Mouse (Mus musculus) hindbrain, postnatal 0 days (tissue): ENCODE measurements around the gene Iglon5. TPM values are rescaled to one million over a fixed set of nuclear protein-coding genes. Genes with fewer than 3 reads are reported as not detected.
A peak's percentile ranks its signal among the peaks of the same experiment; 100 is the strongest.

Experiments
- ATAC-seq: fragments of 200-750 bp; cut with Nextera tagmentation; 2 replicates; pipeline ENCODE4 v1.8.0; 2017; ENCODE audit warnings: mild to moderate bottlenecking, moderate TSS enrichment, moderate library complexity
- DNase-seq: peaks from one replicate; pipeline ENCODE4 v3.0.0-alpha.2; 2015; ENCODE audit warnings: low spot score
- H3K27ac ChIP-seq: fragments of 300-500 bp; sonication (generic); 2 replicates; pipeline ENCODE4 v1.5.1; 2014; ENCODE audit warnings: mild to moderate bottlenecking
- H3K27me3 ChIP-seq: fragments of 300-500 bp; sonication (generic); 2 replicates; pipeline ENCODE4 v1.6.1; 2014; ENCODE audit warnings: low read length, mixed read lengths; ENCODE audit not compliant: insufficient read depth
- H3K36me3 ChIP-seq: fragments of 300-500 bp; sonication (generic); 2 replicates; pipeline ENCODE4 v1.6.1; 2014; ENCODE audit warnings: low read length, mixed read lengths; ENCODE audit not compliant: insufficient read depth
- H3K4me1 ChIP-seq: fragments of 300-500 bp; sonication (generic); 2 replicates; pipeline ENCODE4 v1.6.1; 2014; ENCODE audit warnings: antibody characterized with exemption, low read length, mixed read lengths; ENCODE audit not compliant: insufficient read depth
- H3K4me2 ChIP-seq: fragments of 300-500 bp; sonication (generic); 2 replicates; pipeline ENCODE4 v1.6.1; 2014; ENCODE audit warnings: low read depth, mild to moderate bottlenecking, low read length, moderate library complexity, mixed read lengths
- H3K4me3 ChIP-seq: fragments of 300-500 bp; sonication (generic); 2 replicates; pipeline ENCODE4 v1.5.1; 2014; ENCODE audit warnings: low read length
- H3K9ac ChIP-seq: fragments of 300-500 bp; sonication (generic); replicated peaks from 2 replicates; pipeline ENCODE4 v1.6.1; 2014; ENCODE audit warnings: mild to moderate bottlenecking, low read length, moderate library complexity, mixed read lengths
- H3K9me3 ChIP-seq: fragments of 300-500 bp; sonication (generic); 2 replicates; pipeline ENCODE4 v1.6.1; 2016; ENCODE audit warnings: low read length, mixed read lengths
- CTCF ChIP-seq: IDR thresholded peaks from 2 replicates; pipeline ENCODE4 v1.5.1; 2016; ENCODE audit warnings: antibody characterized with exemption, control low read depth, low read depth
- WGBS: fragments of 180-500 bp; shearing (Covaris S2); extraction: QIAGEN DNeasy Blood & Tissue Kit; methylation state at CpG from one replicate; pipeline ENCODE4 v1.1.7; 2014; 5-methylcytosine and 5-hydroxymethylcytosine counted together
- polyA plus RNA-seq: library from polyadenylated mRNA; unstranded; fragments of >200 nt; fragmentation: Nextera tagmentation; extraction: Ambion mirVana; gene quantifications from 2 replicates; pipeline ENCODE4 v1.2.1, GENCODE M21; 2015
- total RNA-seq: library from RNA; depleted of rRNA; stranded (reverse); fragments of >200 nt; gene quantifications from 2 replicates; pipeline ENCODE4 v1.2.3, GENCODE M21; 2014

Iglon5 gene
- total and polyA plus RNA-seq, 2 experiments from 2014 or later: 8.6 to 69.9 TPM

DNA sequence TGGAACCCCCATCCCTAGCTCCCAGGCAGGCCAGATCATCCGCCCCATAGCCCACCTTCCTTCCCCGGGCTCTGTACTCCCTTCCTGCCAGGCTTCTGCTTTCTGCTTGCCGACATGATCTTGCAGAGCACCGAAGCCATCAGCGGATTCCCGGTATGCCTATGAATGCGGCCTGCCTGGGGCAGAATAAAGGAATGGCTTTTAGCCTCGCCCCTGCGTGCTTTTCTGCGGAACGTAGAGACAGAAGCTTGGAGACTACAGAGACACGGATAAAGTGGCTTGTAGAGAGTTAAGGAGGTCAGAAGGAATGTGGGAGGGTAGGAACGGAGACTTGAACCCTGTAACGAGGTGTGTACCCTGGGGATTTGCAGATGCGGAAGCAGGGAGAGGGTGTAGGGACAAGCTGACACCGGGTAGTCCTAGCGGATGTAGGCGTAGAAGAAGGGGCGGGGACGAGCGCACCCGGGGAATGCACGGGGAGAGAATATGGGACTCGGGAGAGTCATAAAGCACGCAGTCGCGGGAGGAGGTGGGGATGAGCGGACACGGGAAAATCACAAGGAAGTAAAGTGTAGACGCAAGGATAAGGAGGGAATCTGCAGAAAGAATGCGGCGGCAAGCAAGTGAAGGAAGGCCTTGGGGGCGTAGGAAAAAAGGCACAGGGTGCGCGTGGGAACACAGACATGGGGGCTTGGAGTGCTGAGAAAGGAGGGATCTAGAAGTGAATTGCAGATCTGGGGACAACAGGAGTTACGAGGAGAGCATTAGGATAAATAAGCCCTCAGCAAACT is 46.6 kb downstream of the Iglon5 start:
- H3K9ac ChIP-seq: peak overlapping the region; percentile 48
- no peaks in the 10 kb centered on the region for H3K36me3 ChIP-seq
- DNase-seq (peak; percentile 67), ATAC-seq (peak; percentile 84)
- H3K27ac ChIP-seq: peak overlapping the region; percentile 92
- H3K9me3 ChIP-seq: no peaks in the 10 kb centered on the region
- under 1% methylated on average over 36 of the region's 36 CpGs for WGBS
- H3K4me2 ChIP-seq: peak overlapping the region; percentile 89
- H3K27me3 ChIP-seq: no peaks in the 10 kb centered on the region
- H3K4me3 ChIP-seq: peak overlapping the region; percentile 49
- TF ChIP-seq CTCF: no peak
- peaks cover 15% of the 10 kb centered on the region; the same call in 1 of the 2 replicates for H3K4me1 ChIP-seq

GRCm38 (mm10) chr7:43442684-43443083 is 47.2 kb downstream of the Iglon5 start:
- Histone ChIP-seq H3K27ac (peak overlapping the region; percentile 92), H3K9ac (peak overlapping the region; percentile 48), H3K9me3 (no peaks in the 10 kb centered on the region), H3K4me2 (peak overlapping the region; percentile 89), H3K4me3 (peak overlapping the region; percentile 49), H3K36me3 (no peaks in the 10 kb centered on the region), H3K4me1 (peaks cover 15% of the 10 kb centered on the region; the same call in 1 of the 2 replicates), H3K27me3 (no peaks in the 10 kb centered on the region)
- no peak for ATAC-seq
- TF ChIP-seq CTCF: no peak
- 10% methylated on average over 9 of the region's 9 CpGs for WGBS
- peak; percentile 1 for DNase-seq

- Histone ChIP-seq H3K9ac (no peak overlapping the region), H3K4me2 (no peak overlapping the region), H3K4me1 (peaks cover 15% of the 10 kb centered on the region; the same call in 1 of the 2 replicates), H3K4me3 (no peak overlapping the region), H3K27ac (no peak overlapping the region), H3K36me3 (no peaks in the 10 kb centered on the region), H3K9me3 (no peaks in the 10 kb centered on the region), H3K27me3 (no peaks in the 10 kb centered on the region)
- no peak for ATAC-seq
- no peak for TF ChIP-seq CTCF
- 84% methylated on average over 3 of the region's 3 CpGs for WGBS
- no peak for DNase-seq
Observed at GRCm38 (mm10) chr7:43441071-43441470, 48.8 kb downstream of the Iglon5 start.

DNA sequence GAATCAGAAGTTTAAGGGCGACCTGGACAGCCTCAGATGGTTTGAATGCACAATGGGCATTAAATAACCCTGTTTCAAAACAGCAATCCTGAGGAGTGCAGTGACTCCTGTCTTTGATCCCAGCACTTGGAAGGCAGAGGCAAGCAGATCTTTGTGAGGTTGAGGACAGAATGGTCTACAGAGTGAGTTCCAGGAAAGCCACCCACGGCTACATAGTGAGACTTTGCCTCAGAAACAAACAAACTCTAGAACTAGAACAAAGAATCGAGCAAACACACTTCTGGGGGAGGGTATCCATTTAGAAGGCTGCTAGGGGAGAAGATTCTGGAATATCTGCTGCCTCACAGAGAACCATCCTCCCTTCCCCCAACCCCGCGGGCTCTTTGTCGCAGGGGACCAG is 49.4 kb downstream of the Iglon5 start, which contains the start of gene Cldnd2:
Gene Cldnd2, plus strand, starts transcription at position 301 of the 400 bp plus-strand sequence.
- Histone ChIP-seq H3K9me3 (no peaks in the 10 kb centered on the region), H3K36me3 (no peaks in the 10 kb centered on the region), H3K4me3 (no peak within 1 kb of the TSS), H3K27me3 (no peaks in the 10 kb centered on the region), H3K4me2 (no peak within 1 kb of the TSS), H3K4me1 (peaks cover 15% of the 10 kb centered on the region; the same call in 1 of the 2 replicates), H3K9ac (no peak within 1 kb of the TSS), H3K27ac (no peak within 1 kb of the TSS)
- ATAC-seq (no peak), DNase-seq (no peak)
- WGBS: 85% methylated on average over 6 of the region's 6 CpGs
- TF ChIP-seq CTCF: no peak

DNA sequence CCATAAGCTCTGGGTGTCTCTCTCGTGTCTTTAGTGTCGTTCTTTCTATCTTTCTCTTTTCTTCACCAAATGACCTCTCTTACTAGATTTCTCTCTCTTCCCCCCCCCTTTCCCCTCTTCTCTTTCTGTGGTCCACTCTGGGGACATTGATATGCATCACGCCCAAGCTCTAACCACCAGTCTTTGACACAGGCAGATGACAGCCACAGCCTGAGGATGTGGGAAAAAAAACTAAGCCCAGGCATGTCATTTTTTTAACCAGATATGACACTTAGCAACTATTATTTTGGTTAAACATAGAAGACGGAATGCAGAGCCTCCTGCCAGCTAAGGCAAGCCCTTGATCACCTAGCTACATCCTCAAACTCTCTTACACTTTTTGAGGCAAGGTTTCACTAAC is 51.3 kb downstream of the Iglon5 start:
- WGBS: 87% methylated on average over 4 of the region's 4 CpGs
- 0 out of 2 replicates have a peak, but pooled peaks cover 3% of the 10 kb centered on the region for H3K4me1 ChIP-seq
- no peak overlapping the region for H3K9ac ChIP-seq
- no peaks in the 10 kb centered on the region for H3K9me3 ChIP-seq
- ATAC-seq (no peak), DNase-seq (no peak)
- no peak overlapping the region for H3K4me3 ChIP-seq
- no peaks in the 10 kb centered on the region for H3K27me3 ChIP-seq
- H3K36me3 ChIP-seq: no peaks in the 10 kb centered on the region
- TF ChIP-seq CTCF: no peak
- no peak overlapping the region for H3K27ac ChIP-seq
- H3K4me2 ChIP-seq: no peak overlapping the region

DNA sequence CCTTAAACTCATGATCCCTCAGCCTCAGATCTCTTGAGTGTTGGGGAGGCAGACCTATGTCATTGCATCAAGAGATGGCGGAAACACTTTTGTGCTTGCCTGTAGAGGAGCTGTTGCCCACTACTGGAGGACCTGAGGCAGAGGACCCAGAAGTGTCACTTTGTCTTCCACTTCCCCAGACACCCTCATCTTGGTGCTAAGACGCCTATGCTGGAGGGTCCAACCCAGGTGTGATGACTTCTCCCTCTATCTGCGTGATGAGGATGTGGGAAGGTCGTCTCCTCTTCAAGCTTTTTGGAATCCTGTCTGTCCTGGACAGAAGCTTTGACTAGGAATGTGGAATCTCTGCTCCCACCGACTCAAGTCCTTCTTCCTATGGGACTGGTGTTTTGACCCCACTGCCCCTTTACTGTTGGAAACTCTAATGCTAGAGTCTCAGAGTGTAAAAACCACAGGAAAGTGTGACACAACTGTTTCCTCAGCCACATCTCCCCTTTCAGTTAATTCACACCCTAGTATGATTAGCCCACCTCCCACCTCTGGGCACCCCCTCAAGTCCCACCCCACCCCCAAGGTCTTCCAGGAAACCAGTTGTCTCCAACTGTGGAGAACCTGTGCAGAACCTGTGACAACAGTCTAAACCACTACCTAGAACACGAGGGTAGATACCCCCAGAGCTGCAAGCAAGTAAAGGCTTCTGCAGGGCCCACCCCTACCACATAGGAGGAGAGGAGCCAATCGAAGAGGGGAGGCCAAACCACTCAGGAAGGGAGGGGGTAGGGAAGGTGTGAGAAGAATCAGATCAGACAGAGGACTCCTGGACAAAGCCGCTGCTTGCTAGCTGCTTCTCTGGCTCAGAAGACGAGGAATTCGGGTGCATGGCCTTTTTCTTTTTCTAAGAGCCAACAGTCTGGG is 53.3 kb downstream of the Iglon5 start, which contains the start of gene Nkg7:
Gene Nkg7, plus strand, starts transcription at position 733 of the 915 bp plus-strand sequence.
- Histone ChIP-seq H3K36me3 (no peaks in the 10 kb centered on the region), H3K4me2 (no peak within 1 kb of the TSS), H3K27ac (no peak within 1 kb of the TSS), H3K4me3 (no peak within 1 kb of the TSS), H3K27me3 (no peaks in the 10 kb centered on the region), H3K9ac (no peak within 1 kb of the TSS), H3K9me3 (no peaks in the 10 kb centered on the region), H3K4me1 (no peaks in the 10 kb centered on the region)
- ATAC-seq (no peak), DNase-seq (no peak)
- TF ChIP-seq CTCF: no peak
- WGBS: 78% methylated on average over 10 of the region's 10 CpGs
